Mouse (Mus musculus) ovary, postnatal 36 days (tissue): ENCODE results near the gene Tnip3.

Source experiments
- DNase-seq: peaks from one replicate; pipeline ENCODE4 v3.0.0; 2022; ENCODE audit warnings: low spot score, mixed read lengths

Gene Tnip3

DNA sequence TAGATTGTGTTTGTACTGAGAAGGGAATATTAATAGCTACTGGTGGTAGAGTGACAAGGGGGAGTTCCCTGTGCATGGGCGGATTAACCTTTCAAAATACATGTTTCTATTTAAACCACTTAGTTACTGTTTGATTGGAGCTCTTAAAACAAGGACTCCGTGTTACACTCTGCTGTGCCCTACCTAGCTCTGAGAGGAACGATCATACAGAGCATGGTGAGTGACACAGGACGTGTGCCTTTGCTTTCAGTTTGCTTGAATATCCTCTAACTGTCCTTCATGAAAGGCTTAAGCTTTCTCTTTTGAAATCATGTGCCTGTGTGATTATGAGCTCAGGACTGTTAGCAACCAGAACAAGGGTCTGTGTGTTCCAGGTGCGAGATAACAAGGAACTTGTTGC lies at the start of gene Tnip3:
Gene Tnip3, plus strand, starts transcription at position 122 of the 400 bp plus-strand sequence.
- no peak for DNase-seq

DNA sequence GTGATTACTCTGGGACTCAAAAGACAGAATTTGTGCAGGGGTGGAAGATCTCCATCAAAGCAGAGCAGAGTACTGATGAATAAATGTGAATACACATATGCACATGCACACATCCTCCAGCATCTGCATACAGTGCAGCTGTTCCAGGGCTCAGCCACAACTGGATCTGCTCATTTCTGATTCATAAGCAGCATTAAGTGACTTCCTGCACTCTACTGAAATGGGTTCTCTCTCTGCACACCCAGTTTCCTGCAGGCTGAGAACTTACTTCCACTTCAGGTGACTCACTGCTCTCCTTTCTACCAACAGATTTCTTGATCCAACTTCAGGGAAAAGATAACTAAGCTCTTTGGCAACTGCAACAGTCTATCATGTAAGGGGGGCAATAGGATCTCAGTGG lies 26.3 kb upstream of the Tnip3 start:
- DNase-seq = no peak

- peak; percentile 51 for DNase-seq
Measured at GRCm38 (mm10) chr6:65510051-65510669, 15.0 kb upstream of the Tnip3 start.

DNA sequence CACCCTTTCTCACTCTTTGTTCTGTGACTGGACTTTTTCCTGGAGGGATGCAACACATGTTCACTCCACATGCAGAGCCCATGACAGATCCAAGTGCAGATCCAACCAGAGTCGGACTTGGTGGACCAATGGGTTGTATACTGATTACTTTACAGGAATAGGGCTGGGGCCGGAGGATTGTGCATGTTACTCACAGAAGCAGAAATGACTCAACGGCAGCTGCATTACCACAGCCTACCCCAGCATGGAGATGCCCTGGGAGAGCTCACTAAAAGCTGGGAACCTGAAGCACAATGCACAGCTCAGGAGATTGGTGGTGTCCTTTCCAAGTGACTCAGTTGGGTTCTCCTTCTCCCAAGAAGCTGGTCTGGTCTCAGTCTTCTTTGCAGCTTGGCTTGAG lies 11.3 kb upstream of the Tnip3 start:
- DNase-seq = no peak

DNA sequence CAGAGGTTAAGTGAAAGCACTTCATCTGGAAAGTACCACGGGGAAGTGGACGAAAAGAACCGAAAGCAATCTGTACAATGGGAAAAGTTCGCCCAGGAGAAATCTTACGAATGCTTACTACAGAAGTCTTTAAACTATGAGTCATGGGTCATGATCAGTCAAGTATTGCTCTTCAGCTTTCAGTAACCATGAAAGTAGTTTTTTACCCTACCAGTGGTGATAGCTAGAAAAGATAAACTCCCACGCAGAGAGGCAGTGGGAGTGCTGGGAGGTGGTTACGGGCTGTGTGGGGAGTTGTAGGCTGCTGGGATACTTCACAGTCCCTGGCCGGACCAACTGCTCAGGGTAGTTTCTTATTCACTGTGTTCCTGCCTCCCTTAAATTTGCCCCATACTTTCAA lies 8.4 kb upstream of the Tnip3 start:
- peak; percentile 22 for DNase-seq

DNA sequence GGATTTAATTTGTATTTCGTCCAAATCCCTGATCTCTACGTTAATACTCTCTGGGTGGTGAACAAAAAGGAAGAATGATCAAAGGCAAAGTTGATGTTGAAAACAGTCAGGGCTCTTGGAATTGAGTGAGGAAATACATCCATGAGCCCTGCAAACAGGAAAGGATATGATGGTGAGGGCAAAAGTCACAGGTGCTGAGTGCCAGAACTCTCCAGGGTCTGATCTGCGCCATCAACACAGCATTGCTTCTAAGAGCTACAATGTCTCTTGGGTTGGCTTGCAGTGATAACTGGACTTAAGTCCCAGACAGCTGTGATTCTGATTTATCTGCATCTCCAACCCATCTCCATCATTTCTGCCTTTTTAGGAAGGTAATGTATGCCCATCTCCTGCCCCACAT lies 4.3 kb upstream of the Tnip3 start:
- DNase-seq = no peak

DNA sequence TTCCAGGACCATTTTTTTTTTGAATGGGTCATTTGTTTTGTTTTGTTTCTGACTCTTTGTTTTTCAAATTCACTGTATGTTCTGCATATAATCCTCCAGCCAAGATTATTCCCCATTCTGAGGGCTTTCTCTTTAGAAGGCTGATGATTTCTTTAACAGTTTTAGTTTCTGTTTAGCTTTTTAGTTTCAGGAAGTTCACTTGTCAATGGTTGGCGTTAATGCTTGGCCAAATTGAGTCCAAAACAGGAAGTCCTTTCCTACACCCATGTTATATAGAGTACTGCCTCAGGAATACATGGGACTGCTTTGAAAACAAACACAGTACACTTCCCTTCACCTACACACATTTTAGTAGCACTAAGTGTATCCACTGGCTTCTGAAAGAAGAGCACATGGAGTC lies 2.8 kb downstream of the Tnip3 start:
- no peak for DNase-seq

DNA sequence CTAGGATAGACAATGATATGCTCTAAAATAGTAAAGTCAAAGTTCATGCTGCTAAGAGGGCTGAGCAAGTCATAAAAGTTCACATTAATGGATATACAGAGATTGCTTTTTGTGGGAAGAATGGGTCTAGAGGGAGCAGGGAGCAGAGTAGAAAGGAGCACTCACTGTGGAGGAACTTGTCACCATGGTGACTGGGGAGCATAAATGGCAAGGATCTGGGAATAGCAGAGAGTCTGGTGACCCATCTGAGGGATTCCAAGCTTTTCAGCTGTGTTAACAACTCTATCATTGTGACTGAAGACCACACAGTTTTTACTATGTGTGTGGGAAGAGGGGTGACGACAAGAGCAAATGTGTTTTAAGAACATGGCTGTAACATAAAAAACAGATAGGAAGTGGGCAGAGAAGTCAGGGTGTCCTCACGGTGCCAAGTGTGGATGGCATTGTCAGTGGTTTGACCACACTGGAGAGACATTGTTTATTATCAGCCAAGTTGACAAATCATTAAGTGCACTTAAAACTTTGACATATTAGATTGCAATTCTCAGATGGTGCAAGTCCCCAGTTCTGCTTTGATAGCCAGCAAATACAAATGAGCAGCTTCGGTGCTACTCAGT lies 6.2 kb downstream of the Tnip3 start:
- DNase-seq = no peak

GRCm38 (mm10) chr6:65533687-65534086 lies 8.6 kb downstream of the Tnip3 start:
- no peak for DNase-seq

DNA sequence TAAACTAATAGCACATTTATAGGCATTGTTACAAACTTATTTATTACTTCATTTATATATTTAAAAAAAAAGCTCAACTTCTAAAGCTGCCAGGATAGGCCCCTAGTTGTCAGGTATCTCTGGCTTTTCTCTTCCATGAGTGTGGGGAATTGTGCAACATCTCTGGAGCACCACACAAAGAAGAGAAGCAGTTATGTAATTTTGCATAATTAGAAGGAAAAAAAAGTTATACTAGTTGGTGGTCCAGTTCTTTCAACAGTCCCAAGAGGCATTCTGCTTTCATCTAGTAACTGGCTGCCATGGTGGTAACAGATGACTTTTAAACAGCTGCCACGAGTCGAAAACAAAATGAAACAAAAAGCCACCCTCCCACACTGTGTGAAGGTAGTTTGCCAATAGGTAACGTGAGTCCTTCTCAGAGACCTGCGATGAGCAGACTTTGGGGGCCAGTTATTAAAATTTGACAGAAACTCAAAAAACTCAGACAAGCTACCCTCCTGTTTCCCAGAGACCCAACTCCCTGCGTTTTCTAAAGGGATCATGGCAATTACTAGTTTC lies 12.3 kb downstream of the Tnip3 start:
- DNase-seq = no peak

DNA sequence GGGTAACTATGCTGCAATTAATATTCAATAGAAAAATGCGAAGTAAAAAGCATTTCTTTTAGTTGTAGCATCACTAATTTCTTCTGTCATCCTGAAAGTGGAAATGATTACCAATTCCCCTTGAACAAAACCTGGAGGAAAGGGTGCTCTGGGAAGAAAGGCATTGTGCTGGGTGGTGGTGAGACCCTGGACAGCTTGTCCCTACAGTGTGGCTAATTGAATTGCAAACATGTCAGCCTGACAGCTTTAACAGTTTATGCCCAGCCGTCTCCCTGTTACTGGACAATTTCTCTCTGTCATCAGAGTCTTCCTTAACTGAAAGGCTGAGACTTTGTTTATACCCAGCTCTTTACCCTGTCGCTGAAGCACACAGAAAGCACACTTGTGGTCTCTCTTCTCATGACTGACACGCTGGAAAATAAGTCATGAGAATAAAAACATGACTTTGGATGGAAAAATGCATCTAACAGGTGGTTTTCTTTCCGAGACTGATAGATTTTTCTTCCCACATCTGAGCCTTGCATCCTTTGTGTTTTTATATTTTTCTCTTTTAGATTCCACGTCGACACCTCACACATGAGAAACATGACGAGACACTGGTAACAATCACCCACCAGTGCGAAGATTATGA lies 13.0 kb downstream of the Tnip3 start:
- no peak for DNase-seq

DNA sequence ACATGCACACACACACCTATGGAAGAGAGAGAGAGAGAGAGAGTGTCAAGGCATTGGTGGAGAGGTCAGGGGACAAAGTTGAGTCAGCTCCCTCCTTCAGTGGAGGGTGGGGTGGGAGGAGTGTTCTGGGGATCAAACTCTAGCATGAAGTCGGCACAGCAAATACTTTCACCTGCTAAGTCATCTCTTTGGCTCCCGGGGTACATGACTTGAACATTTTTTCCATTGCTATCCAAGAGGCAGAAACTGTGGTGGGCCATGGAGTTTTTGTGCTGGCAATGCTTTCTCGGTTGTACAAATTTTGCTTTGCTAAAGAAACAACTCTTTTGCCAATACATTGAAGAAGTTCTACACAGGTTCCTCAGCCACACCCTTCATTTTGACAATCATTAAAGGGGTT lies 13.8 kb downstream of the Tnip3 start:
- DNase-seq = no peak

- no peak for DNase-seq
Measured at GRCm38 (mm10) chr6:65540138-65540537, 15.0 kb downstream of the Tnip3 start.

- no peak for DNase-seq
Measured at GRCm38 (mm10) chr6:65541094-65541493, 16.0 kb downstream of the Tnip3 start.

GRCm38 (mm10) chr6:65542391-65542790 lies 17.3 kb downstream of the Tnip3 start:
- DNase-seq = no peak

- DNase-seq = no peak
Measured at GRCm38 (mm10) chr6:65542913-65543312, 17.8 kb downstream of the Tnip3 start.

DNA sequence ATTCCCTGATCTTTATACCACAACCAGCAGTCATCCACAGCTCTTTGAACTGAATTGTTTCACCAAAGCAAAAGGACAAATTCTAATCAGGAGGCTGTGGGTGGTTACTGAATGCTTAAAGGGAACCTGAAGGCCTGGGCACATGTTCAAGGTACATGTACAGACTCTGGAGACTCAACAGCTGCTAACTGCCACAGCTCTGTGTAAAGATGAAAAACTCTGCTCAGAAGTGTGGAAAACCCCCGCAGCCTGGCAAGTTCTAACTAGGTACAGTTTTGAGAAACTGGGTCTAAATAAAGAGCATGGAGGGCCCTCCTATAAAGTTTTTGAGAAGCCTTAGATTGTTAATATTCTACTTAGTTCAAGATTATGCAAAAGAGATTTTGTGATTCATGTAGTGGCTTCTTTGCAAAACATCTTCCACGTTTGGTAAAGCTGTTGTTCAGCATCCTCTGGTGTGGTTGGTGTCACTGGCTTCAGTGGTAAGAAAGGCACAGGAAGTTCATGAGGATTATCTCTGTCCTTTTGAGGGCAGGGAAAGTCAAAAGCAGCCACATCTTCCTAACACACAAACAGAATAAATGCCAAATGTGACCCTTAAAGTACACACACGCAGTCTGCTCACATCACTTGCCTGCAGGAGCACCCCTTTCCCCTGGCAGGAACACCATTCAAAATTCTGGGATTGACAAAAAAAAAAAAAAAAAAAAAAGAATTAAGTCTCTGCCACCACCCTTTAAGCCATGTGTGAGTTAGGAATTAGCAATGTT lies 39.0 kb downstream of the Tnip3 start:
- DNase-seq = no peak

GRCm38 (mm10) chr6:65564657-65565039 lies 39.5 kb downstream of the Tnip3 start:
- DNase-seq = no peak

DNA sequence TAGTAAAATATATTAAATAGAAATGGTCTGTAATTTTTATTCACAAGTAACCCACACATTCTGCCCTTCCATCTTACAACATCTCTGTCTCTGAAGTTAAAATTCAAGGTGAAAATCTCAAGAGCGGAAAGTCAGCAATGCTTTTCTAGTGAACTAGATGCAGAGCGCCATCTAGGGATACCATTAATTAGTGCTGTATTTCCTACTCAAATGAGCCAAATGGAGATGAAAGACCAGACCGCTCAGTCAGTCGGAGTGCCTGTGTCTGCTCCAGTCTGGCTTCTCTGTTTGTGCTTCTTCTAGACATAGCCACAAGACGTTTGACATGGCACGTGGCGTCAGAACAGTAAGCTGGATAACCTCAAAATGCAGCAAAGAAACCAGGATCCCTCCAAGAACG lies 44.6 kb downstream of the Tnip3 start:
- no peak for DNase-seq

DNA sequence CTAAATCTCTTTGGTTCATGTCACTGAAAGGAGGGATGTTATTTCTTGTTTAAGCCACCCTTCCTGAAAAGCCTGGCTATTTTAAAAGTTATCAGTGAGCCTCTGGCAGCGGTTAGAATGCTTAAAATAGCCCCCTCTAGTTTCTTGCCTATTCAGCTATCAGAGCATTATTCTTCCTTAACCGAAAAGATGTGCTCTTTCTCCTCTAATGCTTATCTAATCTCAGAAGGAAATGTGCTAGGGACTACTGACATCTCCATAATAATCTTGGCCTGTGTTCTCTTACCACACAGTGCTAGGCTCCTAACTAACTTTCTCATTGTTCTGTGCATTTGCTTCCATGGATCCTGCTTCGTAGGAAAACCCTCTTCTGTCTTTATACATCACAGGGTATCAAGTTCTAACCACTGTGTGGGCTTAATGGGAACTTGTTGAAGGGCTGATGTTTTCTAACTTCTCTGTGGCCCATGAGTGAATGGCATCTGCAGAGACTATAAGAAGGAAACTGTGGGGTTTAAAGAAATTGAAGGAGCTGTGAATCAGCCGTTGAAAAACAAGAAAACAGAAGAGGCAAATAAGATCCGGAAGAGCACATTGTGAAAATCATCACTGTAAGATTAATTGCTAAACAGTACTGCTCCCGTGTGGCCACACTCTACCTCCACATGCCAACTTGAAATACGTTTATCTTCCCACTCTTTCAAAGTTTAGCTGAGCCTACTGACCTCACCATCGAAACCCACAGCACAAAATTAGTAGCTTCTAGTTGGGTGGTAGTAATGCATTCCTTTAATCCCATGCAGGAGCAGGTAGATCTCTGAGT lies 53.2 kb downstream of the Tnip3 start:
- no peak for DNase-seq

GRCm38 (mm10) chr6:65583029-65583428 lies 57.9 kb downstream of the Tnip3 start:
- DNase-seq = no peak

DNA sequence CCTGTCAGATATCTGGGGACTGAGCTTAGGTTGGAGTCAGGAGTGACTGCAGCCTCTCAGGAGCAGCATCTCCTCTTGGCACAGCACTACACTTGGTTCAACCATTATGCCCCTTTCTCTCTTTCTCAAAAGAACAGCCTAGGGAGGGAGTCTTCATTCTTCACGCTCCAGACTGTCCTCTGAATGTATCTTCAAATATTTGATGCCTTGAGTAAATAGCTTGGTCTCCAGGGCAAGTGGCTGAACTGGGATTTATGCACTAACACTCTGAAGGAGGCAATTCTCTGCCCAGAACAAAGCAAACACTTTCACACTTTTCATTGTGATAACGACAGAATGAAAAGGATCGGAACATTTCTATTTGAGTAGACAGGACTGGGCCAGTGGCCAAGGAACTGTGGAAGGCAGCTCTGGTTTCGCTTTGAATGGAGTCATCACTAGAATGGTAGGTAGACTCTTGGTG lies 59.8 kb downstream of the Tnip3 start:
- DNase-seq = peak; percentile 6
